Mouse (Mus musculus) stomach, embryonic 14.5 days (tissue): ENCODE measurements around the gene 4430402I18Rik. TPM values are rescaled to one million over a fixed set of nuclear protein-coding genes. Genes with fewer than 3 reads are reported as not detected.

Experiments
- ATAC-seq: fragments of 200-750 bp; cut with Nextera tagmentation; 2 replicates; pipeline ENCODE4 v1.8.0; 2017; ENCODE audit warnings: low read depth, moderate TSS enrichment; ENCODE audit not compliant: insufficient number of reproducible peaks, insufficient read depth, low FRiP score
- H3K27ac ChIP-seq: fragments of 300-500 bp; sonication (generic); 2 replicates; pipeline ENCODE4 v1.5.1; 2014; ENCODE audit warnings: mild to moderate bottlenecking, low read length, moderate library complexity, mixed read lengths
- H3K27me3 ChIP-seq: fragments of 300-500 bp; sonication (generic); 2 replicates; pipeline ENCODE4 v1.6.1; 2014; ENCODE audit warnings: low read length, control low read depth, mixed read lengths; ENCODE audit not compliant: control insufficient read depth, insufficient read depth
- H3K36me3 ChIP-seq: fragments of 300-500 bp; sonication (generic); 2 replicates; pipeline ENCODE4 v1.6.1; 2014; ENCODE audit warnings: mild to moderate bottlenecking, control low read depth, low read length, moderate library complexity, mixed read lengths; ENCODE audit not compliant: control insufficient read depth, insufficient read depth
- H3K4me1 ChIP-seq: fragments of 300-500 bp; sonication (generic); 2 replicates; pipeline ENCODE4 v1.6.1; 2014; ENCODE audit warnings: low read length, control low read depth, mixed read lengths; ENCODE audit not compliant: control insufficient read depth, insufficient read depth
- H3K4me2 ChIP-seq: fragments of 300-500 bp; sonication (generic); replicated peaks from 2 replicates; pipeline ENCODE4 v1.6.1; 2014; ENCODE audit warnings: low read depth, low read length, control low read depth
- H3K4me3 ChIP-seq: fragments of 300-500 bp; sonication (generic); 2 replicates; pipeline ENCODE4 v1.5.1; 2014; ENCODE audit warnings: low read depth, low read length, control low read depth
- H3K9ac ChIP-seq: fragments of 300-500 bp; sonication (generic); replicated peaks from 2 replicates; pipeline ENCODE4 v1.6.1; 2014; ENCODE audit warnings: low read depth, mild to moderate bottlenecking, control low read depth, low read length, moderate library complexity, mixed read lengths
- H3K9me3 ChIP-seq: fragments of 300-500 bp; sonication (generic); 2 replicates; pipeline ENCODE4 v1.6.1; 2016; ENCODE audit warnings: low read depth, low read length, control low read depth; ENCODE audit not compliant: control insufficient read depth
- WGBS: fragments of 180-500 bp; shearing (Covaris S2); extraction: QIAGEN DNeasy Blood & Tissue Kit; methylation state at CpG from one replicate; pipeline ENCODE4 v1.1.7; 2014; 5-methylcytosine and 5-hydroxymethylcytosine counted together
- polyA plus RNA-seq: library from polyadenylated mRNA; unstranded; fragments of >200 nt; fragmentation: Nextera tagmentation; extraction: Ambion mirVana; gene quantifications from 2 replicates; pipeline ENCODE4 v1.2.1, GENCODE M21; 2014

4430402I18Rik gene
- polyA plus RNA-seq, 1 experiment from 2014 or later, result 0.90 TPM

- no peaks in the 10 kb centered on the region for H3K36me3 ChIP-seq
- WGBS, result 84% methylated on average over 5 of the region's 5 CpGs
- no peak overlapping the region for H3K4me3 ChIP-seq
- no peak overlapping the region for H3K4me2 ChIP-seq
- H3K9ac ChIP-seq, result no peak overlapping the region
- H3K9me3 ChIP-seq, result no peaks in the 10 kb centered on the region
- no peaks in the 10 kb centered on the region for H3K4me1 ChIP-seq
- no peaks in the 10 kb centered on the region for H3K27me3 ChIP-seq
- no peak overlapping the region for H3K27ac ChIP-seq
- no peak for ATAC-seq
Observed at GRCm38 (mm10) chr19:28926366-28926765, 41.2 kb downstream of the 4430402I18Rik start.

- ATAC-seq, result no peak
Observed at GRCm38 (mm10) chr19:28917839-28918238, 49.8 kb downstream of the 4430402I18Rik start.

GRCm38 (mm10) chr19:28916492-28916891 is 51.1 kb downstream of the 4430402I18Rik start:
- ATAC-seq, result no peak
- Histone ChIP-seq H3K4me3 (no peak overlapping the region), H3K27ac (no peak overlapping the region), H3K4me1 (no peaks in the 10 kb centered on the region; the same call in 1 of the 2 replicates), H3K9me3 (no peaks in the 10 kb centered on the region), H3K36me3 (no peaks in the 10 kb centered on the region), H3K4me2 (no peak overlapping the region), H3K9ac (no peak overlapping the region), H3K27me3 (no peaks in the 10 kb centered on the region)
- WGBS, result 21% methylated on average over 4 of the region's 4 CpGs

More at GRCm38 (mm10) chr19:28917839-28918238, 49.8 kb downstream of the 4430402I18Rik start:
- Histone ChIP-seq H3K4me2 (no peak overlapping the region), H3K27ac (no peak overlapping the region), H3K27me3 (no peaks in the 10 kb centered on the region), H3K4me3 (no peak overlapping the region), H3K4me1 (no peaks in the 10 kb centered on the region; the same call in 1 of the 2 replicates), H3K9ac (no peak overlapping the region), H3K36me3 (no peaks in the 10 kb centered on the region), H3K9me3 (no peaks in the 10 kb centered on the region)
- 84% methylated on average over 5 of the region's 5 CpGs for WGBS

- Histone ChIP-seq H3K27me3 (no peaks in the 10 kb centered on the region), H3K9ac (no peak overlapping the region), H3K27ac (no peak overlapping the region), H3K9me3 (no peaks in the 10 kb centered on the region), H3K4me2 (no peak overlapping the region), H3K4me3 (no peak overlapping the region), H3K4me1 (no peaks in the 10 kb centered on the region; the same call in 1 of the 2 replicates), H3K36me3 (no peaks in the 10 kb centered on the region)
- 65% methylated on average over 2 of the region's 2 CpGs for WGBS
- no peak for ATAC-seq
Observed at GRCm38 (mm10) chr19:28915602-28916250, 51.9 kb downstream of the 4430402I18Rik start.

- Histone ChIP-seq H3K4me3 (no peak overlapping the region), H3K27me3 (no peaks in the 10 kb centered on the region), H3K4me1 (no peaks in the 10 kb centered on the region; the same call in 1 of the 2 replicates), H3K27ac (no peak overlapping the region), H3K9ac (no peak overlapping the region), H3K4me2 (no peak overlapping the region), H3K36me3 (no peaks in the 10 kb centered on the region), H3K9me3 (no peaks in the 10 kb centered on the region)
- WGBS, result 83% methylated on average over 6 of the region's 6 CpGs
- ATAC-seq, result no peak
Observed at GRCm38 (mm10) chr19:28914598-28914997, 53.0 kb downstream of the 4430402I18Rik start.

GRCm38 (mm10) chr19:28908693-28909092 is 58.9 kb downstream of the 4430402I18Rik start:
- Histone ChIP-seq H3K4me2 (no peak overlapping the region), H3K27ac (no peak overlapping the region), H3K4me3 (no peak overlapping the region), H3K9me3 (no peaks in the 10 kb centered on the region), H3K36me3 (no peaks in the 10 kb centered on the region), H3K27me3 (no peaks in the 10 kb centered on the region), H3K4me1 (no peaks in the 10 kb centered on the region), H3K9ac (no peak overlapping the region)
- 64% methylated on average over 9 of the region's 9 CpGs for WGBS
- no peak for ATAC-seq

- Histone ChIP-seq H3K36me3 (no peaks in the 10 kb centered on the region), H3K9ac (no peak overlapping the region), H3K9me3 (no peaks in the 10 kb centered on the region), H3K4me2 (no peak overlapping the region), H3K27ac (no peak overlapping the region), H3K4me3 (no peak overlapping the region), H3K27me3 (no peaks in the 10 kb centered on the region), H3K4me1 (no peaks in the 10 kb centered on the region)
- no peak for ATAC-seq
- WGBS, result 37% methylated on average over 4 of the region's 4 CpGs
Observed at GRCm38 (mm10) chr19:28908186-28908585, 59.4 kb downstream of the 4430402I18Rik start.

- H3K27ac ChIP-seq, result no peak overlapping the region
- H3K36me3 ChIP-seq, result no peaks in the 10 kb centered on the region
- no peaks in the 10 kb centered on the region for H3K9me3 ChIP-seq
- H3K4me3 ChIP-seq, result no peak overlapping the region
- H3K4me2 ChIP-seq, result no peak overlapping the region
- no peaks in the 10 kb centered on the region for H3K27me3 ChIP-seq
- H3K9ac ChIP-seq, result no peak overlapping the region
- ATAC-seq, result no peak
- no peaks in the 10 kb centered on the region for H3K4me1 ChIP-seq
- WGBS, result 65% methylated on average over 8 of the region's 8 CpGs
Observed at GRCm38 (mm10) chr19:28903536-28904119, 64.0 kb downstream of the 4430402I18Rik start.
